Mouse (Mus musculus) frontal cortex, adult 2 months (tissue): ENCODE results near the gene Brd4. TPM values are rescaled to one million over a fixed set of nuclear protein-coding genes. Genes with fewer than 3 reads are reported as not detected.

Experiments
- DNase-seq, 2 experiments: peaks; one replicate each; pipeline ENCODE4 v3.0.0; 2022; ENCODE audit warnings: low spot score in 1 of 2; ENCODE audit errors: extremely low spot score in 1 of 2
- polyA plus RNA-seq: library from polyadenylated mRNA; depleted of rRNA; stranded (reverse); fragments of >200 nt; gene quantifications from 2 replicates; pipeline ENCODE4 v1.2.3, GENCODE M21; 2012; rRNA removed

The Brd4 gene
- polyA plus RNA-seq, 1 experiment: 49.9 TPM

DNA sequence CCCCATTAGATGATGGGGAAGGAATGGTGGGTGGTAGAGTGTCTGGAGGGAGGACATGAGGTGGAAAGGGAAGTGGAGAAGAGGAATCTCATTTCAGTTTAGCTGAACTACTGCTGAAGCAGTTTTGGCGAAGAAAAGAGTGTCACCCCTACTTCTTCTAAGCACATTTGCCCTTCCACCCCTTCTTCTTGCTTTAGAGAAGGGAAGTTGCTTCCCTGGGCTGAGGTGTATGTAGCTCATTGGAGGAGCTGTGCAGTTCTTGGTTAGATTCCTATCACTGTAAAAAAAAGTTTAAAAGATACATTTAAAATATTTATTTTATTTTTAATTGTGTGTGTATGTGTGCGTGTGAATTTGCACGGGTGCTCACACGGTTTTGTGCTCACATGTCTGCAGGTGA is 107.6 kb downstream of the Brd4 start:
- no peak for DNase-seq

DNA sequence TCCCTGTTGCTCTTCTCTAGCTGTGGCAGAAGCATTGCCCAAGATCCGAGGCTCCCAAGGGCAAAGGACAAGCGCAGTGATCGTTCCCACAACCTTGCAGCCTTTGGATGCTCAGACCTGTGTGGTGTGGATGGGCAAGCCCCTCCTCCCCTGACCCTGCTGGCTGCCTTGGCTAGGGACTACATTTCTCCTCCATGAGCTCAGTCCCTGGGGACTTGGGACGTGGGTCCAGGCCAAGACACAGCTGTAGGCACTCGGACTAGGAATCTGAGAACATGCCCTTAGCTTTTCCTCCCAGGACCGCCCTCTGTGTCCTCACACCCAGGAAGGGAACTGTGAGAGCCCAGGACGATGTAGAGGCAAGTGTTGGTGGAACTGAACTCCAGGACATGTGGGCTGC is 111.4 kb downstream of the Brd4 start:
- no peak for DNase-seq

DNA sequence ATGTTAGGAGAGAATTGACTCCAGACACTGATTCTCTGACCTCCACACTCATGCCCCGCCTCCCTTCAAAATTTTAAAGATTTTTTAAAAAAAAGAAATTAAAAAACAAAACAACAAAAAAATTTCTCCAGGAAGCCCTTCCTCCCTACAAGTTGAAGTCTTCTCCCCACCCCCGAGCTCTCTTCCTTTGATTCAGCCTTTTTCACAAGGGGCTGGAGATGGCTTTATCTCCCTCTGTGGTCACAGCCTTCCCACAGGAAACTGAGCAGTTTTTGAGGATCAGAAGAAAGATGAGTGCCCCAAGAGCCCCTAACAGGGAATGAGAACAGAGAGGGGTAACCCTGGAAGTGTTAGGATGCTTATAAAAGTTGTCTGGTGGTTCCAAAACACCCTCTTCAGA is 112.0 kb downstream of the Brd4 start:
- DNase-seq: no peak

DNA sequence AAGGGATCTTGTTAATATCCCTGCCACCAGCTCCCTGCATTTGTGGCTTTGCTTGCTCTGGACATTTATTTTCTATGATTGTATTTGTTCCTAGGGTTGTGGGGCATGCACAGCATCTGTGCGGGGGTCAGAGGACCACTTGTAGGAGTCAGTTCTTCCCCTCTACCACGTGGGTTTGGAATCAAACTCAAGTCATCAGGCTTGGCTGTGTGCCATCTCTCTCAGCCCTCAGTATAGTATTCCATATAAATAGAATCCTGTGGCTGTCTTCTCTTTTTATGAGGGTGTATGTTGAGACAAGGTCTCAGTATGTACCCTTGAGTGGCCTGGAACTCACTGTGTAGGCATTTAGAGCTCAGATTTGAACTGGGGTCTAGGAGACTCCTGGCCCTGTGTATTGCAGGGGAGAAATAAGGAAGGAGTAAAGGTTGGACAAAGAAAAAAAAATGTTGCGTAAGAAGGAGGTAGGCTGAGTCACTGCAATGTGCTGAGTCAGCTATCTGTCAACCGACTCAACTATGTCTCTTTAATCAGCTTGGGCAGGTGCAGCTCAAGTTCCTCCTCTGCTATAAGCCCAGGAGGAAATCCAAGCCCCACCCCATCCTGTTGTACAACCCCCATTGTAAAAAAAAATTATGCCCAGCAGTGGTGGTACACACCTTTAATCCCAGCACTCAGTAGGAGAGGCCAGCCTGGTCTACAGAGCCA is 114.8 kb downstream of the Brd4 start:
- no peak for DNase-seq

DNA sequence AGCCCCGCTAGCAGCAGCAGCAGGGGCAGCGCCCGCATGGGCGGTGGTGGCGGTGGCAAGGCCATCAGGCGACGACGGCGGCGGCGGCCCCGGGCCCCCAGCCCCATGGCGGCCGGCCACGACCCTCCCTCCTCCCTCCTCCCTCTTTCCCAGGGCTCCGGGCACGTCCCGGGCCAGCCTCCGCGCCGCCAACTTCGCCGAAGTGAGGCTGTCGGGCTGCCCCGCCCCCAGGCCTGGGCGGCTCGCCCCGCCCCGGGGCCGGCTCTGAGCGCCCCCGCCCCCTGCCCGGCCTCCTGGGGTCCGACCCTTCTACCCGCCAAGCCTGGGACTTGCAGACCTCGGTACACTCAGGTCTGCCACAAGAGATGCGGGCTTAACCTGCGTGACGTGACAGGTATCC is 117.8 kb downstream of the Brd4 start, which contains the start of gene Notch3:
Gene Notch3, minus strand, starts transcription at position 166 of the 400 bp plus-strand sequence.
- no peak for DNase-seq

DNA sequence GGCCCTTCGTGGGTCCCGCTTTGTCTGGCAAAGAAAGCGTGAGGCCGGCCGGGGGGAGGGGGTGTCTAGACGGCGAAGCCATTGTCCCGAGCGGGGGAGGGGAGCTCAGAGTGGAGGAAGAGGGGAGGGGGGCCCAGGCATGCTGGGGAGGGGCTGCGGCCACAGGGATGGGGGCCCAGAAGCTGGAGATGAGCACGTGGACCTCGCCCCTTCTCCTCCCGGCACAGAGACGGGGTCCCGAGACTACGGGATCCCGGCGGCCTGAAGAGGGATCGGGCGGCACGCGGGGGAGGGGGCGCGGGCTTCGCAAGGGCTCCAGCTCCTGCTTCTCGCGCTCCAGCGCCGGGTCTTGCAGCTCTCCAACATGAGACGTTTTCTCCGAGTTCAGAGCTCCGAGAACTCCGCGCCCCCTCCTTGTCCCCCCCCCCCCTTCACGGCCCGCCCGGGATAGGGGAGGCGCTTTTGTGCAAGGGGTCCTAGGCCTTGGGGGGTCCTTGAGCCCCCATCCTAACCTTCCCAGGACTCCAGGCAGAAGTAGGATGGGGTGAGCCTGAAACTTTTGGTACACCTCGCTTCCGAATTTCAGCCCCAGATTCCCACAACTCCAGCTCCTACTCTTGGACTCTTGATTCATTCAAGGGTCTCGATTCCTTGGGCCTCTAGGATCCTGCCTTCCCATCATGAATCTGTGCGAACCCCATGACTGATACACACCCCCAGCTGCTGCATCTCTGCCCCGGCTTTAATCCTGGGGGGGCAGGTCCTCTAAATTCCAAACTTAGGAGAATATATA is 118.5 kb downstream of the Brd4 start:
- no peak for DNase-seq

DNA sequence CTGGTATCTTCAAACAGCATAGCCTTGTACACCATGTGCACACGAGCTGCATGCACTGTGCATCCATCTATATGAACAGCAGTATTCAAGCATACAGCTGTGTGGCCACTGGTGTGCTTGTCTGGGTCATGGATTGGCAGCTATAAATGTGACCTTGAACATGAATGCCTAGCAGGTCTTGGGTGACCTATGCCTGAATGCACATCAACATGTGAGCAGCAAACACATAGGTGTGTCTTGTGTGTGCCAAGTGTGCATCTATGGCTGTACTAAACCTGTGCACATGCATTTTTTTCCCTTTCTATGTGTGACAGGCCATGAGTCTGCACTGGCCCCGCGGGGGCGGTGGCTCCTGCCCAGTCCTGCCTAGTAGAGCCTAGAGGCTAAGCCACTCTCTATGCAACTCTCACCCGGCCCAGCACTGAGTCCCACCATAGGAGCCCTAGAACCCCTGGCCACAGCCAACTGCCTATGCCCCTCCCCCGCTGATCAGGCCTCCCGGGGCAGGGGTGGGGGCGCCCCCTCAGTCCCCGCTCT is 119.2 kb downstream of the Brd4 start:
- DNase-seq: no peak

DNA sequence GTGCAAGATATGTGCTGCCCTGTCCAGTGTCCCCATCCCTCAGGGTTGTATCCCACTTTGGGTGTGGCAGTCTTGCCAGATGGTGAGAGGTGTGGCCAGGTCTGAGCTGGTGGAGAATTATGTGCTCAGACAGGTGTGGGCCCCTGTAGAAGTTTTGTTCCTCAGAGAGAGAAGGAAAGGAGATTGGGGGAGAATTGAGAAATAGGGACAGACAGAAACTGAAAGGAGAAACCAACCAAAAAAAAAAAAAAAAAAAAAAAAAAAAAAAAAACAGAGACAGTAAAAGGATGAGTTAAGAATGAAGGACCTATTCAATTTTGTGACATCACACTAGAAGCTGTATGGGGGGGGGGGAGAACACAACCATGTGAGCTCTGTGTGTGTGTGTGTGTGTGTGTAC is 119.7 kb downstream of the Brd4 start:
- DNase-seq: no peak

DNA sequence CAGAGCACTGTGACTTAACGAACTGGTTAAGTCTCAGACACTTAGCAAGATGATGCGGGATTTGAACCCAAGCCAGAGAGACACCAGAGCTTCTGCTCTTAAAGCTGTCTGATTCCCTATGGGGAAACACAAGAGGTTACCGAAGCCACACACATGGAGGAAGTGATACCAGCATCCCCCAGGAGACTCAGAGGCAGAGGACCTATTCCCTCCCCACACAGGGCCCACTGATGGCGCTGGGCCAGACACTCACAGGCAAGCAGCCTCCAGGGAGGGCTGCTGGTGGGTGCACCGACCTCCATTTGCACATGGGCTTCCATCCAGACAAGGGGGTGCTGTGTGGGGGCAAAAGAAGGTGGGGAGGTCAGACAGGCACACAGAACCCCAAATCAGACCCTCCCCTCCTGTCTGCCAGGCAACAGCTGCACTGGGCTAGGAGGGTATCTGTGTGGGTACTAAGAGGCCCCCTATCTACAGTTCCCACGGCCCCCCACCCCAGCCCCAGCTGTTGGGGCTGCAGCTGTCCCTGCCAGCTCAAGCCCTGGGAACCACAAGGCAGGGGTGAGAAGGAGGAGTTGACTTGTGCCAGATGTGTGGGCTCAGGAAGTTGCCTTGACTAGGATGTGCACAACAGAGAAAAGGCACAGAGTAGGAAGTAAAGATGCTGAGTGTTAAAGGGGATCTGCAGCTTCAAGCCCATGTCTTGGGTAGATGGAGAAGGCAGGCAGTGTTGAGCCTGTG is 120.4 kb downstream of the Brd4 start:
- DNase-seq: no peak

DNA sequence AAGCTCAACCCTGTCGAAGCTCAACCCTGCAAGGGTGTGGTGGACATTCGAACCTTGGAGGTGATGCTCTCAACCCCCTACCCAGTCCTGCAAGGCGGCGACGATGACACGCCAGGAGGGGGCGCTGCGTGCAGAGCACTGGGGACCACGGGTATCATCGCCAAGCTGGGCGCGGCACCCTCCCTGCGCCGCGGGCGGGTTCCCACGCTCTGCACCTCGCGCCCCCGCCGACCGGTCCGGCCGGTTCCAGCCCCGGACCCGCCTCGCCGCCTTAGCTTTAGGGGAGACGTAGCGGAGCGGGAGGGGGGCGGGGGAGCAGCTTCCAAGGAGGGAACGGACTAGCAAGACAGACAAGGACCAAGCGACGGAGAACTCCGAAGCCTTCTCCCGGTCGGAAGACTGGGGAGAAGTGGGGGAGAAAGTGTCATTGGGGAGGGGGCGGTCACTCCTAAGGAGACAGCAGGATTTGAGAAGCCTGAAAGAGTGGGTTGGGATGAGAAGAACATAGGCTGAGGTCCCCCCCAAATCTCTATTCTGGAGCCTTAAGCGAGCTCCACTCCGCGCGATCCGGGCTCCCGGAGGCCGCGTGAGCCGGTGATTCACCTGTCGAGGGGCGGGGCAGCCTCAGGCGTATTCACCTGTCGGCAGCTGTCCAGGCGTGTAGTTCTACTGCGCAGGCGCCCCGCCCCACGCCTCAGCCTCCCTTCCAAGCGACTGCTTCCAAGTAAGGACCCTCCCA is 122.2 kb downstream of the Brd4 start:
- peak in 1 of 2 experiments; percentile 66 for DNase-seq

DNA sequence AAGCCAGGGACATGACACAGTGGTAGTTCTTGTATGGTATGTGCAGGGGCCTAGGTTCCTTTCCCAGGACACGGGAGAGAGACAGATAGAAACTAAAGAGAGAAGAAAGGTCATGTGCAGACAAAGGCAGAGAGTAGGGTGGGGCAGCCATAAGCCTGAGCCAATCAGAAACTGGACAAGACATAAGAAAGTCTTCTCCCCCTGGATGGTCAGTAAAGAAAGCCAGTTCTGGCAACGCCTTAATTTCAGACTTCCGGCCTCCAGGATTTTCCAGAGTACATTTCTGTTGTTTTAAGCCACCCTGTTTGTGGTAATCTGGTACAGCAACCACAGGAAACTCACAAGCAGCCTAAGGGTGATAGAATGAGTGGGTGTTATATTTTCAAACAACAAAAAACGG is 123.6 kb downstream of the Brd4 start:
- no peak for DNase-seq

DNA sequence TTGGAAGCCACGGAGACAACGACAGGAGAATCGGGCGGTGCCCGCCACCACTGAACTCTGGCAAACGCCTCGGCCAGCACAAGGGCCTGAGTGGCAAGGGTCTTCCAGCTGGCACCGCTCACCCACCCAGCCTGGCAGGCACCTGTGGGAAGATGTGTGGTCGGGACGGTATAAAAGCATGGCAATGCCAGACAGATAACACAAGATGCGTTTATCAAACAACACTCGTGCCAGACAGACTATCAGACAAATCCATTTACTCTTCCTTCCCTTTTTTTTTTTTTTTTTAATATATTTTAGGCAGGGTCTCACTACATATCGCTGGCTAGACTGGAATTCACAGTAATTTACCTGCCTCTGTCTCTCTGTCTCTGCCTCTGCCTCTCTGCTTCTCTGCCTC is 125.7 kb downstream of the Brd4 start:
- DNase-seq: no peak

DNA sequence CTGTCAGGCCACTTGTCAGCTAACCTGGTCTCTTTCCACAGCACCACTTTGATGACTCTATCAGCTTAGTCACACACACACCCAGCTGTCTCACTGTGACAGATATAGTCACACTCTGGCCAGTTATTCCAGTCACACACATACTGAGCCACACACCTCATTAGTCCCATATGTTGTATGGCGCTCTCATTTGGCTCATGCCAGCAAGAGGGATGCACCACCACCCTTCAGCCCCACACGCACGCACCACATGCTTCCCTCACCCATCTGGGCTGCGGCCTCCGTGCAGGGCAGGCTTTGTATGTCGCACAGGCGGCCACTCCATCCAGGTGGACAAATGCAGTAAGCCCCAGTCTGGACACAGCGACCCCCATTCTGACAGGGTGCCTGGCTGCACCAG is 137.8 kb downstream of the Brd4 start:
- peak in 1 of 2 experiments; percentile 41 for DNase-seq

Other genes with a start within 250 kb of the Brd4 start
- gene Rrp1b, start 248.6 kb downstream of the Brd4 start, polyA plus RNA-seq: 19.3 and 23.5 TPM in 2 replicates
- gene Hsf2bp, start 248.4 kb downstream of the Brd4 start, polyA plus RNA-seq: 0.30 and 0.67 TPM in 2 replicates
- 7.1 and 9.5 TPM in 2 replicates for gene Notch3, start 117.9 kb downstream of the Brd4 start, polyA plus RNA-seq
- 0.63 and 1.3 TPM in 2 replicates for gene Ephx3, start 95.2 kb downstream of the Brd4 start, polyA plus RNA-seq
- 111 and 119 TPM in 2 replicates for gene Akap8, start 36.5 kb upstream of the Brd4 start, polyA plus RNA-seq
- 347 and 400 TPM in 2 replicates for gene Akap8l, start 65.9 kb upstream of the Brd4 start, polyA plus RNA-seq
- 38.6 and 41.4 TPM in 2 replicates for gene Wiz, start 104.7 kb upstream of the Brd4 start, polyA plus RNA-seq
- 2.8 and 5.4 TPM in 2 replicates for gene Rasal3, start 118.9 kb upstream of the Brd4 start, polyA plus RNA-seq
- not detected in 2 replicates for gene Pglyrp2, start 139.4 kb upstream of the Brd4 start, polyA plus RNA-seq
- not detected in 2 replicates for gene Cyp4f39, start 168.0 kb upstream of the Brd4 start, polyA plus RNA-seq
- 6.4 and 6.6 TPM in 2 replicates for gene Cyp4f17, start 221.3 kb upstream of the Brd4 start, polyA plus RNA-seq